Mouse (Mus musculus): ENCODE measurements at regions not wholly inside any gene's neighbourhood (a gene's known extent, or its start where the extent isn't known, plus 50 kb on each side); places are given as distances from the start of the nearest gene placed in this dataset.
A peak's percentile ranks its signal among the peaks of the same experiment; 100 is the strongest.

- 79% methylated on average over 2 of the region's 2 CpGs for WGBS
- DNase-seq (ENCODE audit: low spot score): no peak
- no peak overlapping the region for H3K4me3 ChIP-seq (ENCODE audit: low read depth, low read length)
These were observed 1040.8 kb downstream of the Galc start for GRCm38 (mm10) chr12:97218445-97218844.

GRCm38 (mm10) chr12:97217608-97218007 is 1041.7 kb downstream of the Galc start:
- no peaks in the 10 kb centered on the region for H3K4me1 ChIP-seq (replicated peaks; ENCODE audit: control insufficient read depth, insufficient read depth, low read length)
- H3K9ac ChIP-seq (ENCODE audit: low read depth, low read length): no peak overlapping the region
- no peak for ATAC-seq (ENCODE audit: low FRiP score)
- no peak overlapping the region for H3K4me2 ChIP-seq (replicated peaks; ENCODE audit: low read depth, low read length)
- H3K9me3 ChIP-seq (ENCODE audit: control insufficient read depth, low read length): no peaks in the 10 kb centered on the region
- no peaks in the 10 kb centered on the region for H3K36me3 ChIP-seq (ENCODE audit: control insufficient read depth, insufficient read depth, low read length)
- no peak overlapping the region for H3K4me3 ChIP-seq (ENCODE audit: low read depth, low read length)
- no peaks in the 10 kb centered on the region for H3K27me3 ChIP-seq (ENCODE audit: control insufficient read depth, insufficient read depth, low read length)
- no peak for DNase-seq (ENCODE audit: low spot score)
- no peak overlapping the region for H3K27ac ChIP-seq (ENCODE audit: low read depth, low read length)
- WGBS: 87% methylated on average over 7 of the region's 7 CpGs

More at GRCm38 (mm10) chr12:97218445-97218844, 1040.8 kb downstream of the Galc start:
- Histone ChIP-seq H3K27ac (ENCODE audit: low read depth, low read length) (no peak overlapping the region), H3K4me2 (replicated peaks; ENCODE audit: low read depth, low read length) (no peak overlapping the region), H3K9ac (ENCODE audit: low read depth, low read length) (no peak overlapping the region), H3K36me3 (ENCODE audit: control insufficient read depth, insufficient read depth, low read length) (no peaks in the 10 kb centered on the region), H3K9me3 (ENCODE audit: control insufficient read depth, low read length) (no peaks in the 10 kb centered on the region), H3K4me1 (replicated peaks; ENCODE audit: control insufficient read depth, insufficient read depth, low read length) (no peaks in the 10 kb centered on the region), H3K27me3 (ENCODE audit: control insufficient read depth, insufficient read depth, low read length) (no peaks in the 10 kb centered on the region)
- no peak for ATAC-seq (ENCODE audit: low FRiP score)

GRCm38 (mm10) chr12:97203636-97204389 is 1055.4 kb downstream of the Galc start:
- ATAC-seq (ENCODE audit: low FRiP score): no peak

GRCm38 (mm10) chr12:97161853-97162252 is 1097.4 kb downstream of the Galc start:
- 0 out of 2 replicates have a peak, but pooled peaks have one; percentile 45 for ATAC-seq (ENCODE audit: low FRiP score)
- Histone ChIP-seq H3K36me3 (ENCODE audit: control insufficient read depth, insufficient read depth, low read length) (no peaks in the 10 kb centered on the region), H3K4me2 (replicated peaks; ENCODE audit: low read depth, low read length) (no peak overlapping the region), H3K9ac (ENCODE audit: low read depth, low read length) (no peak overlapping the region), H3K27me3 (ENCODE audit: control insufficient read depth, insufficient read depth, low read length) (no peaks in the 10 kb centered on the region), H3K27ac (ENCODE audit: low read depth, low read length) (no peak overlapping the region), H3K4me1 (replicated peaks; ENCODE audit: control insufficient read depth, insufficient read depth, low read length) (no peaks in the 10 kb centered on the region), H3K9me3 (ENCODE audit: control insufficient read depth, low read length) (no peaks in the 10 kb centered on the region), H3K4me3 (ENCODE audit: low read depth, low read length) (no peak overlapping the region)
- DNase-seq (ENCODE audit: low spot score): no peak

More at GRCm38 (mm10) chr12:97203636-97204389, 1055.4 kb downstream of the Galc start:
- Histone ChIP-seq H3K4me2 (replicated peaks; ENCODE audit: low read depth, low read length) (no peak overlapping the region), H3K27me3 (ENCODE audit: control insufficient read depth, insufficient read depth, low read length) (no peaks in the 10 kb centered on the region), H3K36me3 (ENCODE audit: control insufficient read depth, insufficient read depth, low read length) (no peaks in the 10 kb centered on the region), H3K4me3 (ENCODE audit: low read depth, low read length) (no peak overlapping the region), H3K9ac (ENCODE audit: low read depth, low read length) (no peak overlapping the region), H3K9me3 (ENCODE audit: control insufficient read depth, low read length) (no peaks in the 10 kb centered on the region), H3K4me1 (replicated peaks; ENCODE audit: control insufficient read depth, insufficient read depth, low read length) (no peaks in the 10 kb centered on the region), H3K27ac (ENCODE audit: low read depth, low read length) (no peak overlapping the region)
- 69% methylated on average over 3 of the region's 3 CpGs for WGBS
- DNase-seq (ENCODE audit: low spot score): no peak

GRCm38 (mm10) chr12:97161429-97161828 is 1097.8 kb downstream of the Galc start:
- Histone ChIP-seq H3K36me3 (ENCODE audit: control insufficient read depth, insufficient read depth, low read length) (no peaks in the 10 kb centered on the region), H3K4me3 (ENCODE audit: low read depth, low read length) (no peak overlapping the region), H3K4me1 (replicated peaks; ENCODE audit: control insufficient read depth, insufficient read depth, low read length) (no peaks in the 10 kb centered on the region), H3K4me2 (replicated peaks; ENCODE audit: low read depth, low read length) (no peak overlapping the region), H3K9me3 (ENCODE audit: control insufficient read depth, low read length) (no peaks in the 10 kb centered on the region), H3K27ac (ENCODE audit: low read depth, low read length) (no peak overlapping the region), H3K9ac (ENCODE audit: low read depth, low read length) (no peak overlapping the region), H3K27me3 (ENCODE audit: control insufficient read depth, insufficient read depth, low read length) (no peaks in the 10 kb centered on the region)
- no peak for DNase-seq (ENCODE audit: low spot score)
- WGBS: 86% methylated on average over 9 of the region's 9 CpGs
- no peak for ATAC-seq (ENCODE audit: low FRiP score)

- 72% methylated on average over 4 of the region's 4 CpGs for WGBS
- no peak for DNase-seq (ENCODE audit: low spot score)
- no peaks in the 10 kb centered on the region for H3K36me3 ChIP-seq (ENCODE audit: control insufficient read depth, insufficient read depth, low read length)
- no peaks in the 10 kb centered on the region for H3K27me3 ChIP-seq (ENCODE audit: control insufficient read depth, insufficient read depth, low read length)
- H3K4me1 ChIP-seq (replicated peaks; ENCODE audit: control insufficient read depth, insufficient read depth, low read length): no peaks in the 10 kb centered on the region
- no peak overlapping the region for H3K4me3 ChIP-seq (ENCODE audit: low read depth, low read length)
- H3K9ac ChIP-seq (ENCODE audit: low read depth, low read length): no peak overlapping the region
- H3K27ac ChIP-seq (ENCODE audit: low read depth, low read length): no peak overlapping the region
- no peaks in the 10 kb centered on the region for H3K9me3 ChIP-seq (ENCODE audit: control insufficient read depth, low read length)
- ATAC-seq (ENCODE audit: low FRiP score): no peak
- H3K4me2 ChIP-seq (replicated peaks; ENCODE audit: low read depth, low read length): no peak overlapping the region
These were observed 1100.9 kb downstream of the Galc start for GRCm38 (mm10) chr12:97158332-97158731.

- ATAC-seq (ENCODE audit: low FRiP score) (no peak), DNase-seq (ENCODE audit: low spot score) (no peak)
- Histone ChIP-seq H3K36me3 (ENCODE audit: control insufficient read depth, insufficient read depth, low read length) (no peaks in the 10 kb centered on the region), H3K27ac (ENCODE audit: low read depth, low read length) (no peak overlapping the region), H3K4me2 (replicated peaks; ENCODE audit: low read depth, low read length) (no peak overlapping the region), H3K4me3 (ENCODE audit: low read depth, low read length) (no peak overlapping the region), H3K27me3 (ENCODE audit: control insufficient read depth, insufficient read depth, low read length) (no peaks in the 10 kb centered on the region), H3K9me3 (ENCODE audit: control insufficient read depth, low read length) (no peaks in the 10 kb centered on the region), H3K9ac (ENCODE audit: low read depth, low read length) (no peak overlapping the region), H3K4me1 (replicated peaks; ENCODE audit: control insufficient read depth, insufficient read depth, low read length) (no peaks in the 10 kb centered on the region)
These were observed 1101.5 kb downstream of the Galc start for GRCm38 (mm10) chr12:97157748-97158147.

- Histone ChIP-seq H3K4me3 (ENCODE audit: low read depth, low read length) (no peak overlapping the region), H3K9me3 (ENCODE audit: control insufficient read depth, low read length) (no peaks in the 10 kb centered on the region), H3K4me2 (replicated peaks; ENCODE audit: low read depth, low read length) (no peak overlapping the region), H3K36me3 (ENCODE audit: control insufficient read depth, insufficient read depth, low read length) (no peaks in the 10 kb centered on the region), H3K4me1 (replicated peaks; ENCODE audit: control insufficient read depth, insufficient read depth, low read length) (no peaks in the 10 kb centered on the region), H3K9ac (ENCODE audit: low read depth, low read length) (no peak overlapping the region), H3K27me3 (ENCODE audit: control insufficient read depth, insufficient read depth, low read length) (no peaks in the 10 kb centered on the region), H3K27ac (ENCODE audit: low read depth, low read length) (no peak overlapping the region)
- no peak for DNase-seq (ENCODE audit: low spot score)
- no peak for ATAC-seq (ENCODE audit: low FRiP score)
- whole genome bisulfite sequencing: 68% methylated on average over 3 of the region's 3 CpGs
These were observed 1102.7 kb downstream of the Galc start for GRCm38 (mm10) chr12:97156499-97157110.

- DNase-seq (ENCODE audit: low spot score): no peak
- H3K27ac ChIP-seq (ENCODE audit: low read depth, low read length): no peak overlapping the region
- no peak for ATAC-seq (ENCODE audit: low FRiP score)
- no peak overlapping the region for H3K4me2 ChIP-seq (replicated peaks; ENCODE audit: low read depth, low read length)
- no peaks in the 10 kb centered on the region for H3K9me3 ChIP-seq (ENCODE audit: control insufficient read depth, low read length)
- no peaks in the 10 kb centered on the region for H3K27me3 ChIP-seq (ENCODE audit: control insufficient read depth, insufficient read depth, low read length)
- H3K4me3 ChIP-seq (ENCODE audit: low read depth, low read length): no peak overlapping the region
- no peak overlapping the region for H3K9ac ChIP-seq (ENCODE audit: low read depth, low read length)
- H3K4me1 ChIP-seq (replicated peaks; ENCODE audit: control insufficient read depth, insufficient read depth, low read length): no peaks in the 10 kb centered on the region
- WGBS: 72% methylated on average over 3 of the region's 3 CpGs
- no peaks in the 10 kb centered on the region for H3K36me3 ChIP-seq (ENCODE audit: control insufficient read depth, insufficient read depth, low read length)
These were observed 1116.5 kb downstream of the Galc start for GRCm38 (mm10) chr12:97142720-97143119.
